Mouse (Mus musculus): ENCODE measurements around the gene Atf3. TPM values are rescaled to one million over a fixed set of nuclear protein-coding genes. Genes with fewer than 3 reads are reported as not detected.
"Not testable (repeated sequence)": the region's sequence is repeated elsewhere in the genome, so short reads cannot be mapped to it uniquely, and the experiment has no call there.

The Atf3 gene
- total RNA-seq, 2 experiments from 2014 or later: 4.5 to 9.5 TPM

GRCm38 (mm10) chr1:191170444-191170843 lies 47.4 kb downstream of the Atf3 start:
- intact Hi-C loops (cut with DNase I): loop anchor here (5.0 kb wide), 1 partner anchor 73 kb away; the partner anchor contains the start of gene Batf3
- DNase-seq: no peak

DNA sequence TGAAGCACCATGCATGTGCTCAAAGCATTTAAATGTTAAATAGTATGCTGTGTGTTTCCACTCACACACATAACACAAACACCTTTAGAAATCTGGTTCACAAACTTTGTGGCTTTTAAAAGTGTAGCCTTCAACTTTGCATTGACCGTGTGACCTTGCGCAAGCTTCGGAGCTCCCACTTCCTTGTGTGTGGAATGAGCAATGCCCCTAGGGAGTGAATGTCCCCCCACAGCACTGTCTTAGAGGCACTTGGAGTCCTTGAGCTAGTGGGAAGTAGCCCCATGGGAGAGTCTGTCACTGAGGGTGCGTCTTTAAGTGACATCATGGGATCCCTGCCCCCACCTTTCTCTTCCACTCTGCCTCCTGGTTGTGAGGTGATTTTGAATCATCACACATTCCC lies 51.6 kb downstream of the Atf3 start:
- DNase-seq: no peak
- intact Hi-C loops (cut with DNase I): no loop called here

GRCm38 (mm10) chr1:191164717-191165116 lies 53.1 kb downstream of the Atf3 start, which contains the start of gene Fam71a:
Fam71a (minus strand) TSS chr1:191164817.
- intact Hi-C loops (cut with DNase I): no loop called here
- no peak for DNase-seq

- intact Hi-C loops (cut with DNase I): no loop called here
- no peak for DNase-seq
These were observed 63.5 kb downstream of the Atf3 start for GRCm38 (mm10) chr1:191154314-191154713.

- peak; percentile 33 to 62 for DNase-seq
- intact Hi-C loops (cut with DNase I): loop anchor here (2.0 kb wide), 1 partner anchor 122 kb away; no protein-coding TSS in a partner anchor
These were observed 64.8 kb downstream of the Atf3 start for GRCm38 (mm10) chr1:191153052-191153451.

DNA sequence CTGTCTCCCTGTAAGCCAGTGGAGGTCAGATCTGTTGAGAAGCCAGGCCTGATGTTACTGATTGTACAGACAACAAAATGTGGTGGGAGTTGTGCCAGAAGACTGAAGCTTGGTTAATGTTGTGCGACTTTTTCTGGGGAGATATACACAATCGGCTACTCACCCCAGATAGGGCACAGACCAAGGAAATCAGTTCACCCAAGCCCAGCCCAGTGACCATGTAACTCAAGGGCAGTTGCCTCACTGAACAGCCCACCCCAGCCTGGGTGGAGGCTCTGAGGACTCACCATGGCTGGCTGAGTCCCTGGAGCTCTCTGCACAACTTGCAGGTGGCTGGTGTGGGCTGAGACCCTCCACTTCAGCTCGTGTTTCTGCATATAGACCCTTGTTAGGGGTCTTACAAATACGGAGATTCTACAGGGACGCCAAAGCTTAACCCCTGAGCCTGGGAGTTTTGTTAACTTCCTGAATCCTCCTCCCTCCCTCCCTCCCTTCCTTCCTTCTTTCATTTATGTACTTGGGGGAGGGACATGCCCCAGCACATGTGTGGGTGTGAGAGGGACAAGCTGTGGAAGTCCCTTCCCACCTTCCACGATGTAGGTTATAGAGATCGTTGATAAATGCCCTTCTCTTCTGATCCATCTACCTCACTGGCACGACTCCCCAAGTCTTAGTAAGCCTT lies 66.8 kb downstream of the Atf3 start:
- no peak for DNase-seq
- intact Hi-C loops (cut with DNase I): no loop called here

DNA sequence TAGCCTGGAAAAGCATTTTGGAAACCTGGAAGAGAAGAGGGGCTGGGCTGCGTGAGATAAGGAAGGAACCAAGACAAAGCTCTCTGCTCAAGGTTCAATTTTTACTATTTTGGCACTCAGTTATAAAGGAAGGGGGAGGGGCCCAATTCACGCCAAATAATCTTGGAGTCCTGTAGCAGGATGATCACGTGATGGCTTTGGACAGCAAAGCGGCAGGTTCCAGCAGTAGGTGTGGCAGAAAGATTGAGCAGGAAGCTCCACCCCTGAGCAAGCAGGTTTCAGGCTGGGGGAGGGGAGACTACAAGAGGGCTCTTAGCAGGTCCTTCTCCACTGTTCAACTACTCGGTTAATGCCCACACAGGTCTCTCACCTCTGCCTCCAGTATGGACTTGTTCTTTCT lies 68.3 kb downstream of the Atf3 start:
- intact Hi-C loops (cut with DNase I); DNase-seq: not testable (repeated sequence)

DNA sequence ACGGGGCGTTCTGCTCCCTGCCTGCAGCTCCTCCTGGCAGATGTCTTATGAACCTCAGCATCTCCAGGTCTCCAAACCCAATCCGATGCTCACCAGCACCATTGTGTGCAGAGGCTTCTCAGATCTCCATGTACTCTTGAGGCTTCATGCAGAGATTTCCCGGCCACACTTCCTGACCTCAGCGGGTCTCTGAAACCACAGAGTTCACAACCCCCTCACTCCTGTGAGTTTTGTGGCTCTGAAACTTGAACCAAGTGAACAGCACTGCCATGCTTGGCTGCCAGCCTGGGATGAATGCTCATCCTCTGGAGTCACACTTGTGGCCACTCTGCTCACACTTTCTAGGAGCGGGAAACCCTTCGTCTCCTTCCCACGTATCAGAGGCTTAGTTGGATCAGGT lies 76.9 kb downstream of the Atf3 start:
- no peak for DNase-seq
- intact Hi-C loops (cut with DNase I): no loop called here

DNA sequence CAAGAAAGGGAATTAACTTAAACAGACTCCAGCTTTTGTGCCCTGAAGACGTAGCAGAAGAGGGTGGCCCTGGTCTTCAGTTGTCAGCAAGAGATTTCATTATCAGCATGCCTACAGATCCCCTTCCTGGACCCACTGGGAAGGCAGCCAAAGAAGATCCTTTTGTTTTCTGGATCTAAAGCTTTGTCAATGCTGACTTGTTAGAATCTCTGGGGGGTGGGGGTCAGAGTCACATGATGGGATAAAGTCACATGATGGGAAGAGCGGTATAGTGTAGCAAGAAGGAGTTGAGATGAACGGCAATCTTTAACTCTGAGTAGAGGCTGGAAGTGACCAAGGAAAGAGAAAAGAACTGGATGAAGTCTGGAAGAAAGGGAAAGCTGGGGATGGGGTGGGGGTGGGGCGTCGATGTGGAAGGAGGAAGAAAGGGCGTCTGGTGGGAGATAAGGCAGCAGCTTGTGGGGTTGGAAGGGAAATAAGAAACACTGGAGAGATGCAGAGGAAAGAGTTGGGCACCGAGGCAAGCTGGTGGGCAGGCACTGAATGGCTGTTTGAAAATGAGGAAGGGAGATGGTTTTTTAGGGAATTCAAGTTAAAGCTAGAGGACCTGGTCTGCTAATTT lies 78.9 kb downstream of the Atf3 start:
- no peak for DNase-seq
- intact Hi-C loops (cut with DNase I): no loop called here

DNA sequence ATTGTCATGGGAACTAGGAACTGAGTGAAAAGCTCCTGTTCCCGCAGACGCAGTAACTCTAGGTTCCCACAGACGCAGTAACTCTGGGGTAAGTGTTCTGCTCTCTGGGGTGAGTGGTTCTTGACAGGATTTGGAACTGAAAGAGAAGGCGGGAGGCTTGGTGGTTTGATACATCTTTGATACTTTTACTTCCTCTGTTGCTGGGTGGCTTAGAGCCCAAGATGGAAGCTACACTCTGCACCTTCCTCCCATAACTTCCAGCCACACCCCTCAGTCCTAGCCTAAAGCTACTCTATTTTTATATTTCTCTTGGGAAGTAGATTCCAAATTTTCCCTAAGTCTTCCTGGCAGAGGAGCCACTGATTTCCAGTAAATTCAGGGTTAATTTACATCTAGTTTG lies 79.4 kb downstream of the Atf3 start:
- no peak for DNase-seq
- intact Hi-C loops (cut with DNase I): no loop called here

- no peak for DNase-seq
- intact Hi-C loops (cut with DNase I): no loop called here
These were observed 82.4 kb downstream of the Atf3 start for GRCm38 (mm10) chr1:191135406-191135805.

DNA sequence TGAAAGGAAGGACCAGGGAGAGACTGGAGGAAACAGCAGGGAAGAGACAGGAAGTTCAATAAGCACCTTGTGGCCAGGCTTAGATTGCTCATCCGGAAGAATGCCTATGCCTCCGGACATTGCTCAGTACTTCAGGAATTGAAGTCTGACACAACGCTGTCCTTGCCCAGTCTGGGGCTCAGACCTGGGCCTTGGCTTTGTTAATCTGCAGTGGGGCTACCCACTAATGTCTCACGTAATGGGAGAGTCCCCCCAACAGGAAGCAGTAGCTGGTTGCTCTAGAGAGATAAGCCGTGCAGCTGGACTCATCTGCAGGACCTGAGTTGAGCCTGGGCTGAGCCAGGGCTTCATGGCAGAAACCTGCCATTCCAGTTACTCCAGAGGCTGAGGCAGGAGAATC lies 84.9 kb downstream of the Atf3 start:
- intact Hi-C loops (cut with DNase I): no loop called here
- DNase-seq: no peak

DNA sequence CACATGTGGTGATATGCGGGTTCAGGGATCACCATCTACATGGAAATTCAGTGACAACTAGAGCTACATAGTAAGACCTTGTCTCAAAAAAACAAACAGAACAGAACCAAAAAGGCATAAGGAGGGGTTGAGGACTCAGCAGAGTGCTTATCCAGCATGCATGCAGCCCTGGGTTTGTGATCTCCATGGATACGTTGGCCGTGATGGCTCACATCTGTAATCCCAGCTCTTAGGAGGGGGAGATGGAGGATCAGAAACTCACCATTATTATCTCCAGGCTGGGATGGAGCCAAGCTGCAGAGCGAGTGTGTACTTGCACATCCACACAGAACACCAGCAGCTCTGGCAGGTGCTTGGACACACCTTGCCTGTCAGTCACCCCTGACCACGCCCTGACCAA lies 85.6 kb downstream of the Atf3 start:
- DNase-seq: no peak
- intact Hi-C loops (cut with DNase I): no loop called here

DNA sequence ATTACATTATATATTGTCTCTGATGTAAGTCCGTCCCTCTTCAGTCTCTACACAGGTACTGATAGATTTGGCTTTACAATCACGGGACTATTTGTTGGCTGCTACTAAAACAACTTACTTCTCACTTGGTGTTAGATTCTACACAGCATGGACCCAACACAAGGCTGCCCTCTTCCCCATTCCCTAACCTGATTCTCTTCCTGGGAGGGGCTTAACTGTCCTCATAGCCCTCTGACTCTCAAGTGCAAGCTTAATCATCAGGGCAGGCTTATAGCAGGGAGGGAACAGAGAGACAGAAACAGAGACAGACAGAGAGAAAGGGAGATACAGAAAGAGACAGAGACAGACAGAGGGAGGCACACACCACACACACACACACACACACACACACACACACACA lies 86.1 kb downstream of the Atf3 start:
- intact Hi-C loops (cut with DNase I): no loop called here
- no peak for DNase-seq

- intact Hi-C loops (cut with DNase I): loop anchor here (5.0 kb wide), 3 partner anchors 39 to 184 kb away; no protein-coding TSS in a partner anchor
- DNase-seq: peak; percentile 78 to 84
These were observed 91.8 kb downstream of the Atf3 start for GRCm38 (mm10) chr1:191125811-191126638.

- no peak for DNase-seq
- intact Hi-C loops (cut with DNase I): no loop called here
These were observed 93.6 kb downstream of the Atf3 start for GRCm38 (mm10) chr1:191124288-191124687.

GRCm38 (mm10) chr1:191123696-191124095 lies 94.1 kb downstream of the Atf3 start:
- no peak for DNase-seq
- intact Hi-C loops (cut with DNase I): no loop called here

- intact Hi-C loops (cut with DNase I): no loop called here
- no peak for DNase-seq
These were observed 95.1 kb downstream of the Atf3 start for GRCm38 (mm10) chr1:191122744-191123143.

Measured in heart, postnatal 14 days (tissue).